Mouse (Mus musculus): ENCODE measurements around the gene Ly86. TPM values are rescaled to one million over a fixed set of nuclear protein-coding genes. Genes with fewer than 3 reads are reported as not detected.

The Ly86 gene
- polyA plus RNA-seq, 1 experiment from 2014 or later: 6.9 TPM

DNA sequence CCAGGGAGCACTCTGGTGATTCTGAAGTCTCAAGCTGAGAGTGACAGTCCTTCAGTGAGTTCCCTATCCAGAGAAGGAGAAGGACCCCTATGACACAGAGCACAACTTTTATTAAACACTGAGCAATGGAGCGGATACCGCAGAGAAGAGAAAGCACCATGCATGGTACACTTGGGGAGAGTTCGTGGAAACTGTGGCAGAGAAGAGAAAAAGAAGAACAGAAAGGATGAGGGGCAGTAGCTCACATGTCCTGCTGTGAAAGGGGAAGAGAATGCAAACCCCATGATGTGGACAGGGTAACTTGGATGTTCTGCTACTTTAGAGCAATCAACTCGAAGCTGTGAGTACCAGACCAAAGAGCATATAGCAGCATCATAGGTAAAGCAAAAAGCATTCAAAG, 14.0 kb upstream of the Ly86 start:
- H3K4me2 ChIP-seq: no peak overlapping the region
- H3K9ac ChIP-seq: no peak overlapping the region
- 85% methylated on average over 4 of the region's 4 CpGs for whole genome bisulfite sequencing
- H3K9me3 ChIP-seq: no peaks in the 10 kb centered on the region
- H3K4me1 ChIP-seq (replicated peaks): no peaks in the 10 kb centered on the region
- ATAC-seq (ENCODE audit: low FRiP score, low read depth): no peak
- no peak overlapping the region for H3K4me3 ChIP-seq
- no peaks in the 10 kb centered on the region for H3K27me3 ChIP-seq
- no peak overlapping the region for H3K27ac ChIP-seq (replicated peaks)
- no peaks in the 10 kb centered on the region for H3K36me3 ChIP-seq

DNA sequence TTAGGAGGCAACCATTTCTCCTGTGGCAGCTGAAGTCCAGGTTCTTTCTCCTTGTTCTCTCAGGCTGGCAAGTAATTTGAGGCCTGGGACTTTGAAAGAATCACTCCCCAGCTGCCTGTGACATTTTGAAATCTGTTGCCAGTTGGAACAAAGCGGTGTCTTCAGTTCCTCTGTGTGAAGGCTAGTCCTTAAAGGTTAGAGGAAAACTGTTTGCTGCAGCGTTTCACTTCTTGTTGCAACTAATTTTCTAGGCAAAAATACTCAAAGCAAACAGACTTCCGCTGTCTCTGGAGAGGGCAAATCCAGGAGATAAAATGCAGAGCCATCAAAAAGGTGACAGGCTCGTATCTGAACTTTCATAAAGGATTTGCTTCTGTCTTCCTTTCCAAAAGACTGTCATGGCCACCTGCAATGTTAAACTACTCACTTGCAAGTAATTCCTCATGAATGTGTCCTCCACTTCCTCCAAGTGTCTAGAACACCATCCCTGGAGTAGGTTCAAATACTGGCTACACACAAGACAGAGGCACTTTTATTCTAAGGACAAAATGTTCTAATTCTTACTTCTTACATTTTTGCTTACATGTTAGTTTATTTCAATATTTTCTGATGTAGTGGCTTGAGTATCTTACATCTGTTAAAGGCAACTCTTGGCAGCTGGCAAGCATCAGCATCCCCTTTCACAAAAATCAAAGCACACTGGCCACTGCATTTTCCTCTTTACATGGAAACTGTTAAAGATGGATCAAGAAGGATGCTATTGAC, 12.0 kb upstream of the Ly86 start:
- no peak for ATAC-seq (ENCODE audit: low FRiP score, low read depth)
- H3K9me3 ChIP-seq: no peaks in the 10 kb centered on the region
- no peaks in the 10 kb centered on the region for H3K27me3 ChIP-seq
- no peaks in the 10 kb centered on the region for H3K4me1 ChIP-seq (replicated peaks)
- WGBS: 82% methylated on average over 4 of the region's 4 CpGs
- H3K9ac ChIP-seq: no peak overlapping the region
- H3K4me2 ChIP-seq: no peak overlapping the region
- H3K36me3 ChIP-seq: no peaks in the 10 kb centered on the region
- H3K4me3 ChIP-seq: no peak overlapping the region
- H3K27ac ChIP-seq (replicated peaks): no peak overlapping the region

DNA sequence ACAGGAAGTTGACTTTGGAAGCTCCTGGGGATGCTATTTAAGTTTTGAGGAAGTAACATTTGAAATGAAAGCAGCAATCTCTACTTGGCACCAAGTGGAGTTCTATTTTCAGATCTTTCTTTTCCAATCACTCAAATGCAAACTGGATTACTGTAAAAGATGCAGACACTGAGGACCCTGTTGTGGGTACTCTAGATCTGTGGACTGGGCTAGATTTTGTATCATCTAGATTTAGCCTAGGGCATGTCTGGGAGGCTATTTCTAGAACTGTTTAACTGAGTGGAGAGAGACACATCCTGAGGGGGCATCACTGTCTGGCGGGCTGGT, 11.5 kb upstream of the Ly86 start:
- Histone ChIP-seq H3K4me1 (replicated peaks) (no peaks in the 10 kb centered on the region), H3K36me3 (no peaks in the 10 kb centered on the region), H3K27ac (replicated peaks) (no peak overlapping the region), H3K27me3 (no peaks in the 10 kb centered on the region), H3K9ac (no peak overlapping the region), H3K4me2 (no peak overlapping the region), H3K9me3 (no peaks in the 10 kb centered on the region), H3K4me3 (no peak overlapping the region)
- 80% methylated on average over 1 of the region's 1 CpGs for WGBS
- no peak for ATAC-seq (ENCODE audit: low FRiP score, low read depth)

DNA sequence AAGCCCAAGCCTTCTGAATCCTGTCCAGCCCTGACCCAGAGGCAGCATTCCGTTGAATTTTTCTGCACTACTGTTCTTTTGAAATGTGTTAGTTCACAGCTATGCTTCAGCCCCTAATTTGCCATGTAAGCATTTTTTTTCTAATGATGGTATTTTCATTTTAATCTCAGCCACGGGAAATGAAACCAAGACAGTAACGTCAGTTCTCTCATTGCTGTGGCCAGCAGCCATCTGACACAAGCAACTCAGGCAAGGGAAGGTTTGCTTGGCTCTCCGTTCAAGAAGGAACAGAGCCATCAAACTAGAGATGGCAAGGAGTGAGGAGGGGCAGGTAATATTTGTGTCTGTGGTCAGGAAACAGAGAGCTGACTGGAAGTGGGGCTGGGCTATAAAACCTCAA, 7.7 kb upstream of the Ly86 start:
- no peaks in the 10 kb centered on the region for H3K9me3 ChIP-seq
- no peak overlapping the region for H3K4me3 ChIP-seq
- H3K9ac ChIP-seq: no peak overlapping the region
- ATAC-seq (ENCODE audit: low FRiP score, low read depth): no peak
- no peaks in the 10 kb centered on the region for H3K4me1 ChIP-seq (replicated peaks)
- H3K27ac ChIP-seq (replicated peaks): no peak overlapping the region
- WGBS: 75% methylated on average over 4 of the region's 4 CpGs
- H3K27me3 ChIP-seq: no peaks in the 10 kb centered on the region
- no peaks in the 10 kb centered on the region for H3K36me3 ChIP-seq
- H3K4me2 ChIP-seq: no peak overlapping the region

DNA sequence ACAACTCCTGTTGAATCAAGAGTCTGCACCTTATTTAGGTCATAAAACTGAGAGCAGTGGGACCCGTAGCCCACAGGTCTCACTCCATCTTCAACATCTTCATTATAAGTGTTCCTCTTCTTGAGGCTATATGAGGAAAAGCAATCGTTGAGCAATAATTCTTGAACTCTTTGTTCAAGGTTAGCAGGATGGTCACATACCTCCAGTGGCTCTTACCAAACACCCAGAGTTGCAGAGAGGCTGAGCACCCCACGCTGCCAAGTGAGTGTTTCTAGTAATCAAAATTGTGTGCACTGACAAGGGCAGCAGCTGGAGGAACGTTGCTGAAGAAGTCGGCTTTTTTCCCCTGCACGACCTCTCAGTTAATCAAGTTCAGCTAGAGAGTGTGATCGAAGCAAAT, 7.1 kb upstream of the Ly86 start:
- ATAC-seq (ENCODE audit: low FRiP score, low read depth): no peak
- no peaks in the 10 kb centered on the region for H3K9me3 ChIP-seq
- no peak overlapping the region for H3K4me2 ChIP-seq
- no peak overlapping the region for H3K9ac ChIP-seq
- H3K4me3 ChIP-seq: no peak overlapping the region
- no peaks in the 10 kb centered on the region for H3K4me1 ChIP-seq (replicated peaks)
- H3K27ac ChIP-seq (replicated peaks): no peak overlapping the region
- H3K27me3 ChIP-seq: no peaks in the 10 kb centered on the region
- H3K36me3 ChIP-seq: no peaks in the 10 kb centered on the region
- WGBS: 69% methylated on average over 7 of the region's 7 CpGs

DNA sequence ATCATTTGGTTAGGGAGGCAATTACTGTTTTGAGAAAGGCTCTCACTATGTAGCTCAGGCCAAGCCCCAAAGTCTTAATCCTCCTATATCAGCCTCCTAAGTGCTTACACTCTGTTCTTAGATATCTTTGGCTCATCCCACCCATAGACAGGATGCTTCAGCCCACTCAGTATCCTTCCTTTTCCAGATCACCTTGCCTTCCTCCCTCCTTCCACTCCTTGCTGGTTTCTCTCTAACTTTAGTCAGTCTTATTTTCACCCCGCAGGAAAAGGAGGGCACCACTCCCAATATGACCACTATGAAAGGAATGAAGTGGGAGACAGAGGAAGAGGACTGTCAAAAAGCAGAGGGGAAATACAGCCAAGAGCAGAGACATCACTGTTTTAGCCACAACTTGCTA, 2.2 kb upstream of the Ly86 start:
- Histone ChIP-seq H3K27me3 (no peaks in the 10 kb centered on the region), H3K27ac (replicated peaks) (no peak overlapping the region), H3K4me2 (no peak overlapping the region), H3K9me3 (no peaks in the 10 kb centered on the region), H3K9ac (no peak overlapping the region), H3K4me3 (no peak overlapping the region), H3K4me1 (replicated peaks) (no peaks in the 10 kb centered on the region), H3K36me3 (no peaks in the 10 kb centered on the region)
- 95% methylated on average over 1 of the region's 1 CpGs for WGBS
- ATAC-seq (ENCODE audit: low FRiP score, low read depth): no peak

DNA sequence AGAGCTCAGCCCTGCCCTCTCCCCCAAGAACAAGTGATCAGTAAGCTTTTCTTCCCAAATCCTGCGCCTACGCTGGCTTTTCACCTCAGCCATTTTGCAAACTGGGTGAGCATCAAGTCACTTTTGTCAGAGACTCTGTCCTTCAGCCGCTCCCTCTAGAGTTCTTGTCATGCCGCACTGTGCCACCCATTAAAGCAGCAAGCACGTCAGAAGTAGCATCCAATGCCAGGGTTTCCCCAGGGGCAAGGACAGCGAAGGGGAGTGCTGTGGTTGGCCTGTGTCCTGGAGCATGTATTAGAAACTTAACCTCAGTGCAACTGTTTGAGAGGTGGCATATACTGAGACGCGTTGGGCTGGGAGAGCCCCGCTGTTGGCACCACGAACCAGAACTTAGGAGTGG, 815 bp downstream of the Ly86 start:
- Histone ChIP-seq H3K27ac (replicated peaks) (no peak overlapping the region), H3K9me3 (no peaks in the 10 kb centered on the region), H3K4me1 (replicated peaks) (no peaks in the 10 kb centered on the region), H3K4me3 (no peak overlapping the region), H3K9ac (no peak overlapping the region), H3K36me3 (no peaks in the 10 kb centered on the region), H3K4me2 (no peak overlapping the region), H3K27me3 (no peaks in the 10 kb centered on the region)
- no peak for ATAC-seq (ENCODE audit: low FRiP score, low read depth)
- 88% methylated on average over 10 of the region's 10 CpGs for WGBS

DNA sequence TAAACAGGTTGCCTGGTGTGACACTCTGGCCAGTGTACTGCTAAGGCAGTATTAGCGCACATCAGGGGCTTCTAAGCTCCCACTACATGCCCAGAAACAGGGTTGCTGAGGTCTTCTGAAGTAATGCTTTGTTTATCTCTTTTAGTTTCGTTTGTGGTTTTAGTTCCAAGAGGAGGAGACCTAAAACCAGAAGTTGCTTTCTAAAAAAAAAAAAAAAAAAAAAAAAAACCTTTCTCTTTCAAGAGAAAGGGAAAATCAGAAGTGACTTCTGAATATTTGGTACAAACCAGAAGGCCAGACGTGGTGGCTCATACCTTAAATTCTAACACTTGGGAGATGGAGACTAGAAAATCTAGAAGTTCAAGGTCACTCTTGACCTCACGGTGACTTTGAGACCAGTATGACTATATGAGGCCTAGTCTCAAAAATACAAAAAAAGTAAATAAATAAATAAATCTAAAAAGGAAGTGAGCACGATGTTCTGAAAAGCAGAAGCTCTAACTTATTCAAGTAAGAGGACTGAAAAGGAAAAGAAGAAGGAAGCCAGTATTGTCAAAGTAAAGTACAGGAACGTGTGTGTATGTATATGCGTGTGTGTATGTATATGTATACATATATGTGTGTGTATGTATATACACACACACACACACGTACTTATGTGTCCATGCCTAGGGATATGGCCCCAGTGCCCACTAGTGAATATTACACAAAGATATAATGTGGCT, 3.0 kb downstream of the Ly86 start:
- WGBS: 90% methylated on average over 8 of the region's 8 CpGs
- H3K4me3 ChIP-seq: no peak overlapping the region
- H3K27me3 ChIP-seq: no peaks in the 10 kb centered on the region
- H3K9me3 ChIP-seq: no peaks in the 10 kb centered on the region
- ATAC-seq (ENCODE audit: low FRiP score, low read depth): no peak
- no peaks in the 10 kb centered on the region for H3K4me1 ChIP-seq (replicated peaks)
- no peak overlapping the region for H3K4me2 ChIP-seq
- no peaks in the 10 kb centered on the region for H3K36me3 ChIP-seq
- no peak overlapping the region for H3K9ac ChIP-seq
- no peak overlapping the region for H3K27ac ChIP-seq (replicated peaks)

DNA sequence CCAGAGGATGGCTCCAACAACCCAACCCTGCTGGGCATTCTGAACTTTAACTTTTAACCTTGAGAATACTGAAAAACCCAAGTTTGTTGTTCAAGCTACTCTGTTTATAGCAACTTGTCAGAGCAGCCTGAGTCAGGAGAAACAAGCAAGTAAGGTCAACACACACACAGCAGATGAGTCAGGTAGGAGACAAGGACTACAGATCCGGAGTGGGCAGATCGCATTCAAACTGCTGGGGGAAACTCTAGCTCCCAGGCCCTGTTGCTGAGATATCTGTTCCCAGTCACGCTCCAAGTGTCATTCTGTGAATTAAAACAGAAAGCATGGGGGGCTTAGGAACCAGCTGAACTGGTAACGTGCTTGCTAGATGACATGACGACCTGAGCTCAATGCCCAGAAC, 4.0 kb downstream of the Ly86 start:
- Histone ChIP-seq H3K27ac (replicated peaks) (no peak overlapping the region), H3K36me3 (no peaks in the 10 kb centered on the region), H3K9me3 (no peaks in the 10 kb centered on the region), H3K27me3 (no peaks in the 10 kb centered on the region), H3K9ac (no peak overlapping the region), H3K4me2 (no peak overlapping the region), H3K4me1 (replicated peaks) (no peaks in the 10 kb centered on the region), H3K4me3 (no peak overlapping the region)
- WGBS: 78% methylated on average over 5 of the region's 5 CpGs
- no peak for ATAC-seq (ENCODE audit: low FRiP score, low read depth)

DNA sequence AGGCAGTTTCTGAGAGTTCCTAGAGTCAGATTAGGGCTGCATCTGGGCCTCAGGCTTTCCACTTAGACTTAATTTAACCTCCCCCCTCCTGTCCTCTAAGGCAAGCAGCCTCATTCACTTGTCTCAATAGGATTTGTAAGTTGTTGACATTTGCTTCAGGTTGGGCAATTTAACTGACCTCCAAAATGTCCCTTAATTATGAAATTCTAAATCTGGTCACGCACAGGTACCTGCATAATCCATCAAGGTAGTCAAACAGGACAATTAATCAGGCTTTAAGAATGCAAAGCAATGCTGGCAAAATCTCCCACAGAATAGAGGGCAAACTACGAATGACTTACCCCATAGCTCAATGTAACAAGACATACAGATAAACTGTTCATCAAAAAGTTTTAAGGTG, 8.0 kb downstream of the Ly86 start:
- H3K9me3 ChIP-seq: no peaks in the 10 kb centered on the region
- no peak for ATAC-seq (ENCODE audit: low FRiP score, low read depth)
- H3K4me3 ChIP-seq: no peak overlapping the region
- H3K9ac ChIP-seq: no peak overlapping the region
- no peaks in the 10 kb centered on the region for H3K36me3 ChIP-seq
- no peaks in the 10 kb centered on the region for H3K27me3 ChIP-seq
- H3K4me1 ChIP-seq (replicated peaks): no peaks in the 10 kb centered on the region
- no peak overlapping the region for H3K4me2 ChIP-seq
- WGBS: 73% methylated on average over 2 of the region's 2 CpGs
- no peak overlapping the region for H3K27ac ChIP-seq (replicated peaks)

DNA sequence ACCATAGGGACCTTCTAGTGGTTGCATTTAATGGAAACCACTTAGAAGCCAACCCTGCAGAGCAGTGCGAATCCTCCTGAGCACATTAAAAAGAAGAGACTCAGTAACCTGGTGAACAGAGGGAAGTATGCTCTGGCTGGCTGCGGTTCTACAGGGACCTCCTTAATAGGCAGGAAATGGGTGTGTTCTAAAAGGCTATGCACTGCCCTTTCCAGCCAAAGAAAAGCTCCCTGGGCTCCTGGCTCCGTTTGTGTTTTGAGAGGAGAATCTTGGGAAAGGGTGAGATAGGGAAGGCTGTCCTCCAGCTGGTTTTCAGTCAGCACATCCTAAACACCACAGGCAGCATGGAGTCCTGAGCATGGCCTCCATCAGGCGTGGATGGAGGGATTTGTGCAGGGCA, 8.9 kb downstream of the Ly86 start:
- H3K27ac ChIP-seq (replicated peaks): no peak overlapping the region
- H3K4me2 ChIP-seq: no peak overlapping the region
- no peak overlapping the region for H3K4me3 ChIP-seq
- 67% methylated on average over 4 of the region's 4 CpGs for WGBS
- H3K9me3 ChIP-seq: no peaks in the 10 kb centered on the region
- no peak overlapping the region for H3K9ac ChIP-seq
- no peaks in the 10 kb centered on the region for H3K27me3 ChIP-seq
- no peaks in the 10 kb centered on the region for H3K4me1 ChIP-seq (replicated peaks)
- ATAC-seq (ENCODE audit: low FRiP score, low read depth): no peak
- no peaks in the 10 kb centered on the region for H3K36me3 ChIP-seq

DNA sequence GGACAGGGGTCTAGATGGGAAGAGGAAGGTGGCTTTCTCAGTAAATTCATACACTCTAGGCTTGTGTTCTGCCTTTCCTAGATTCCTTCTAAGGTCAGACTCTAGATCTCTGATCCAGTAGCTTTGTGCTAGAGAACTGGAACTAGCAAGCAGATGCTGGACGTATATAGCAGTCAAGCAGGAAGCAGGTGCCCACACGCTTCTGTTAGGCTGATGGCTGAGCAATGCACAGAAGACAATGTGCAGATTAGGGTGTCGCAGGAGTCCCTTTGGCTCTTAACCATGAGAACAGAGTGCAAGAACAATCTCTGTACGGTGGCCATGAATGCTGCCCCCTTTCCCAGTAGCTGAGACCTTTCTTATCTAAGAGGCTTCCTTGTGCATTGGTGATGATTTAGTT, 9.4 kb downstream of the Ly86 start:
- ATAC-seq (ENCODE audit: low FRiP score, low read depth): no peak
- Histone ChIP-seq H3K4me2 (no peak overlapping the region), H3K27ac (replicated peaks) (no peak overlapping the region), H3K9ac (no peak overlapping the region), H3K36me3 (no peaks in the 10 kb centered on the region), H3K4me1 (replicated peaks) (no peaks in the 10 kb centered on the region), H3K27me3 (no peaks in the 10 kb centered on the region), H3K4me3 (no peak overlapping the region), H3K9me3 (no peaks in the 10 kb centered on the region)
- WGBS: 88% methylated on average over 4 of the region's 4 CpGs
